ENCODE assay signal across 8 mouse cellular contexts in the genomic region with DNA sequence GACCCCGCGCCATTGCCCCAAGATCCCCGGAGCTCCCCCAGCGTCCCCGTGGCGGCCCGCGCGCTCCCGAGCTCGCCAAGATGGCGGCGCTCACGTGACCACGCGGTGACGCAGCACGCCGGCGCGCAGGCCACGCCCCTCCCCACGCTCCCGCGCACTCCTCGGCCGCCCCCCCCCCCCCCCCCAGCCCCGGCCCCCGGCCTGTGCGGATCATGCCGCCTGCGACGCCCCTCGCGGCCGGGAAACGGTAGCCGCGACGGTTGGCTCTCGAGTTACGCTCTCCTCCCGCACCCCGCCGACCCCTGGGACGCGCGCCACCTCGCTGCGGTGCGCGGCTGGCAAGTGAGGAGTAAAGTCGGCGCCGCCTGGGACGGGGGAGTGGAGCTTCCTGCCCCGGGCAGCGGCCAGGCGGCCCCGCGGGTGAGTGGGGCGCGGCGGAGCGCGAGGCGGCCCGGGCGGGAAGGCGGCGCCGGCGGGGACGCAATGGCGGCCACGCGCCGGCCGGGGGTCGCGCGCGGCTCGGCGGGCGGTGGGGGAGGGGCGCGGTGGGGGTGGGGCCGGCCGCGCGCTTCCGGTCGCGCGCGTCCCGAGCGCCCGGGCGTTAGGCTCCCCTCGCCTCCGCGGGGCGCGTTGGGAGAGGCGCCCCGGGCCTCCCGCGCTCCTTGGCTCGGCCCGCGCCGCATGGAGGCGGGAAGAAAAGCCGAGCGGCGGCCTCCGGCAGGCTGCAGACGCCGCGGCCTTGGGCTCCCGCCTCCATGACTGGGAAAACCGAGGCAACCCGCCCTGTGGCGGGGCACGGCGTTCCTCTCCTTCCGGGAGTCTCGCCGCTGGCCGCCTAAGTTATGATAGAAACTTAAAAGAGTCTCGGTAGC. TPM values are rescaled to one million over a fixed set of nuclear protein-coding genes. Genes with fewer than 3 reads are reported as not detected.
DNase-seq lines count a peak whose midpoint lies in the region; ATAC-seq and TF ChIP-seq lines count a peak whose summit lies in the region.

A gene (plus strand): TSS at position 157 of the 872 bp plus-strand sequence.

- peak within 1 kb of the TSS; percentile 99 for H3K9ac ChIP-seq in embryonic facial prominence, embryonic 12.5 days
- peak within 1 kb of the TSS; percentile 99 for H3K9ac ChIP-seq in limb, embryonic 14.5 days (ENCODE audit: low read depth, low read length, severe bottlenecking)
- peak within 1 kb of the TSS; percentile 99 for H3K9ac ChIP-seq in midbrain, embryonic 16.5 days (ENCODE audit: low read depth, low read length)

- peak; percentile 90 for DNase-seq in 416B (ENCODE audit: low read depth)
- DNase-seq in adrenal gland, postnatal 36 days = peak; percentile 93 to 96
- DNase-seq in heart, adult 18-20 months = peak; percentile 93 to 94
- peak; percentile 95 for DNase-seq in kidney, adult 18-20 months
- DNase-seq in limb, embryonic 14.5 days (ENCODE audit: low spot score) = peak; percentile 86
- DNase-seq in spleen, adult 2 months (ENCODE audit: low read depth in 1 of 2, low spot score in 2 of 2) = peak; percentile 78 to 89

- peak; percentile 91 for TF ChIP-seq POLR2A in limb, embryonic 14.5 days (IDR thresholded peaks at IDR 0.05; ENCODE audit: borderline replicate concordance, extremely low read depth, insufficient read depth, insufficient read length)
- peak; percentile 91 for TF ChIP-seq POLR2A in spleen, adult 2 months (IDR thresholded peaks at IDR 0.05; ENCODE audit: low read depth, low read length)

- H3K27me3 ChIP-seq in embryonic facial prominence, embryonic 12.5 days = no peaks in the 10 kb centered on the region
- no peaks in the 10 kb centered on the region for H3K27me3 ChIP-seq in limb, embryonic 14.5 days (ENCODE audit: control insufficient read depth, insufficient read depth, low read length)
- no peaks in the 10 kb centered on the region for H3K27me3 ChIP-seq in midbrain, embryonic 16.5 days (ENCODE audit: control insufficient read depth, insufficient read depth, low read depth, low read length)
- no peaks in the 10 kb centered on the region for H3K27me3 ChIP-seq in spleen, adult 2 months (ENCODE audit: control insufficient read depth, insufficient read depth, low read length)

- H3K27ac ChIP-seq in embryonic facial prominence, embryonic 12.5 days = peak within 1 kb of the TSS; percentile 100
- H3K27ac ChIP-seq in limb, embryonic 14.5 days (replicated peaks; ENCODE audit: low read depth, low read length) = peak within 1 kb of the TSS; percentile 100
- peak within 1 kb of the TSS; percentile 100 for H3K27ac ChIP-seq in midbrain, embryonic 16.5 days (ENCODE audit: low read length)
- H3K27ac ChIP-seq in spleen, adult 2 months (ENCODE audit: insufficient read depth, low read length) = peak within 1 kb of the TSS; percentile 100

- peaks cover 5% of the 10 kb centered on the region; the same call in 1 of the 2 replicates for H3K9me3 ChIP-seq in embryonic facial prominence, embryonic 12.5 days
- peaks cover 6% of the 10 kb centered on the region; the same call in 1 of the 2 replicates for H3K9me3 ChIP-seq in limb, embryonic 14.5 days (ENCODE audit: control insufficient read depth, low read length)
- H3K9me3 ChIP-seq in midbrain, embryonic 16.5 days (replicated peaks; ENCODE audit: control insufficient read depth, low read length, poor library complexity, severe bottlenecking) = no peaks in the 10 kb centered on the region; the same call in 1 of the 2 replicates

- H3K36me3 ChIP-seq in embryonic facial prominence, embryonic 12.5 days = 0 out of 2 replicates have a peak, but pooled peaks cover 4% of the 10 kb centered on the region
- peaks cover 1% of the 10 kb centered on the region; the same call in 1 of the 2 replicates for H3K36me3 ChIP-seq in limb, embryonic 14.5 days (ENCODE audit: control insufficient read depth, insufficient read depth, low read length)
- H3K36me3 ChIP-seq in midbrain, embryonic 16.5 days (ENCODE audit: control insufficient read depth, insufficient read depth, low read length) = no peaks in the 10 kb centered on the region
- H3K36me3 ChIP-seq in spleen, adult 2 months (ENCODE audit: control insufficient read depth, insufficient read depth, low read length) = peaks cover 1% of the 10 kb centered on the region; the same call in 1 of the 2 replicates

- peak within 1 kb of the TSS; percentile 79 for H3K4me3 ChIP-seq in embryonic facial prominence, embryonic 12.5 days
- peak within 1 kb of the TSS; percentile 81 for H3K4me3 ChIP-seq in limb, embryonic 14.5 days (replicated peaks; ENCODE audit: low read length)
- H3K4me3 ChIP-seq in midbrain, embryonic 16.5 days (ENCODE audit: low read depth, low read length) = peak within 1 kb of the TSS; percentile 84
- peak within 1 kb of the TSS; percentile 99 for H3K4me3 ChIP-seq in spleen, adult 2 months (ENCODE audit: extremely low read depth, insufficient read depth, insufficient read length)

- peak; percentile 76 for ATAC-seq in embryonic facial prominence, embryonic 12.5 days (ENCODE audit: insufficient number of reproducible peaks, insufficient read depth, low FRiP score, low TSS enrichment)
- ATAC-seq in limb, embryonic 14.5 days (ENCODE audit: low FRiP score, low read depth) = peak; percentile 89
- peak; percentile 79 for ATAC-seq in midbrain, embryonic 16.5 days

- no peak for TF ChIP-seq CTCF in spleen, adult 2 months (IDR thresholded peaks at IDR 0.05; ENCODE audit: extremely low read depth, insufficient read depth, insufficient read length, insufficient replicate concordance)

- under 1% methylated on average over 110 of the region's 133 CpGs for WGBS in embryonic facial prominence, embryonic 12.5 days
- under 1% methylated on average over 52 of the region's 133 CpGs for WGBS in limb, embryonic 14.5 days
- under 1% methylated on average over 86 of the region's 133 CpGs for WGBS in midbrain, embryonic 16.5 days
- under 1% methylated on average over 86 of the region's 133 CpGs for WGBS in spleen, adult 2 months

- H3K4me2 ChIP-seq in embryonic facial prominence, embryonic 12.5 days (replicated peaks) = peak within 1 kb of the TSS; percentile 74
- H3K4me2 ChIP-seq in limb, embryonic 14.5 days (replicated peaks; ENCODE audit: low read depth, low read length, severe bottlenecking) = peak within 1 kb of the TSS; percentile 63
- H3K4me2 ChIP-seq in midbrain, embryonic 16.5 days (ENCODE audit: low read length) = peak within 1 kb of the TSS; percentile 78

- peaks cover 15% of the 10 kb centered on the region for H3K4me1 ChIP-seq in embryonic facial prominence, embryonic 12.5 days
- H3K4me1 ChIP-seq in limb, embryonic 14.5 days (ENCODE audit: control insufficient read depth, insufficient read depth, low read length) = peaks cover 8% of the 10 kb centered on the region
- H3K4me1 ChIP-seq in midbrain, embryonic 16.5 days (ENCODE audit: control insufficient read depth, insufficient read depth, low read length) = peaks cover 16% of the 10 kb centered on the region
- H3K4me1 ChIP-seq in spleen, adult 2 months (ENCODE audit: control insufficient read depth, insufficient read depth, insufficient read length) = peaks cover 4% of the 10 kb centered on the region; the same call in 1 of the 2 replicates

RNA-seq across cellular contexts. Expression of the gene that starts here (rescaled TPM):
- 10 to 100 TPM; 49.1 to 75.3 TPM for total RNA-seq in adrenal gland, postnatal 36 days (2021)
- 45.0 and 46.8 TPM in 2 replicates for polyA plus RNA-seq in embryonic facial prominence, embryonic 12.5 days (2016; fragmentation: Nextera tagmentation; extraction: Ambion mirVana)
- 10 to 100 TPM; 52.5 to 53.5 TPM for total RNA-seq in heart, adult 18-20 months (2021)
- 44.2 and 49.4 TPM in 2 replicates for polyA plus RNA-seq in limb, embryonic 14.5 days (2012; rRNA removed)
- 32.8 and 43.1 TPM in 2 replicates for polyA plus RNA-seq in limb, embryonic 14.5 days (2014; fragmentation: Nextera tagmentation; extraction: Ambion mirVana)
- polyA plus RNA-seq in midbrain, embryonic 16.5 days (2015; fragmentation: Nextera tagmentation; extraction: Ambion mirVana) = 11.4 and 15.2 TPM in 2 replicates
- polyA plus RNA-seq in spleen, adult 2 months (2012; rRNA removed) = 44.5 and 54.6 TPM in 2 replicates

Comparison
In these comparisons a context has a peak if more than half of its experiments do, and no peak if none do; other contexts are left out.
1. Peak in every context shown above with its lines: DNase-seq, ATAC-seq, H3K4me3 ChIP-seq and H3K27ac ChIP-seq.